Mouse (Mus musculus) embryonic facial prominence, embryonic 15.5 days (tissue): ENCODE results near the gene Hexb. TPM values are rescaled to one million over a fixed set of nuclear protein-coding genes. Genes with fewer than 3 reads are reported as not detected.

Experiments
- ATAC-seq: fragments of 200-750 bp; cut with Nextera tagmentation; 2 replicates; pipeline ENCODE4 v1.8.0; 2017; ENCODE audit warnings: low read depth, moderate TSS enrichment; ENCODE audit not compliant: insufficient number of reproducible peaks, low FRiP score, low TSS enrichment
- H3K27ac ChIP-seq: fragments of 300-500 bp; sonication (generic); replicated peaks from 2 replicates; pipeline ENCODE4 v1.5.1; 2015; ENCODE audit warnings: mild to moderate bottlenecking, inconsistent platforms
- H3K27me3 ChIP-seq: fragments of 300-500 bp; sonication (generic); 2 replicates; pipeline ENCODE4 v1.6.1; 2015; ENCODE audit warnings: inconsistent platforms
- H3K36me3 ChIP-seq: fragments of 300-500 bp; sonication (generic); 2 replicates; pipeline ENCODE4 v1.6.1; 2015; ENCODE audit warnings: mild to moderate bottlenecking, inconsistent platforms
- H3K4me1 ChIP-seq: fragments of 300-500 bp; sonication (generic); 2 replicates; pipeline ENCODE4 v1.6.1; 2015; ENCODE audit warnings: inconsistent platforms
- H3K4me2 ChIP-seq: fragments of 300-500 bp; sonication (generic); replicated peaks from 2 replicates; pipeline ENCODE4 v1.6.1; 2015; ENCODE audit warnings: mild to moderate bottlenecking, inconsistent platforms
- H3K4me3 ChIP-seq: fragments of 300-500 bp; sonication (generic); replicated peaks from 2 replicates; pipeline ENCODE4 v1.5.1; 2015; ENCODE audit warnings: mild to moderate bottlenecking, inconsistent platforms
- H3K9ac ChIP-seq: fragments of 300-500 bp; sonication (generic); 2 replicates; pipeline ENCODE4 v1.6.1; 2015; ENCODE audit warnings: inconsistent platforms
- H3K9me3 ChIP-seq: fragments of 300-500 bp; sonication (generic); replicated peaks from 2 replicates; pipeline ENCODE4 v1.6.1; 2016; ENCODE audit warnings: inconsistent platforms
- WGBS: fragments of 180-500 bp; shearing (Covaris S2); methylation state at CpG from one replicate; pipeline ENCODE4 v1.1.7; 2015; 5-methylcytosine and 5-hydroxymethylcytosine counted together
- polyA plus RNA-seq: library from polyadenylated mRNA; unstranded; fragments of >200 nt; fragmentation: Nextera tagmentation; extraction: Ambion mirVana; gene quantifications from 2 replicates; pipeline ENCODE4 v1.2.1, GENCODE M21; 2015

Hexb gene
- polyA plus RNA-seq, 1 experiment from 2014 or later: 49.6 TPM

DNA sequence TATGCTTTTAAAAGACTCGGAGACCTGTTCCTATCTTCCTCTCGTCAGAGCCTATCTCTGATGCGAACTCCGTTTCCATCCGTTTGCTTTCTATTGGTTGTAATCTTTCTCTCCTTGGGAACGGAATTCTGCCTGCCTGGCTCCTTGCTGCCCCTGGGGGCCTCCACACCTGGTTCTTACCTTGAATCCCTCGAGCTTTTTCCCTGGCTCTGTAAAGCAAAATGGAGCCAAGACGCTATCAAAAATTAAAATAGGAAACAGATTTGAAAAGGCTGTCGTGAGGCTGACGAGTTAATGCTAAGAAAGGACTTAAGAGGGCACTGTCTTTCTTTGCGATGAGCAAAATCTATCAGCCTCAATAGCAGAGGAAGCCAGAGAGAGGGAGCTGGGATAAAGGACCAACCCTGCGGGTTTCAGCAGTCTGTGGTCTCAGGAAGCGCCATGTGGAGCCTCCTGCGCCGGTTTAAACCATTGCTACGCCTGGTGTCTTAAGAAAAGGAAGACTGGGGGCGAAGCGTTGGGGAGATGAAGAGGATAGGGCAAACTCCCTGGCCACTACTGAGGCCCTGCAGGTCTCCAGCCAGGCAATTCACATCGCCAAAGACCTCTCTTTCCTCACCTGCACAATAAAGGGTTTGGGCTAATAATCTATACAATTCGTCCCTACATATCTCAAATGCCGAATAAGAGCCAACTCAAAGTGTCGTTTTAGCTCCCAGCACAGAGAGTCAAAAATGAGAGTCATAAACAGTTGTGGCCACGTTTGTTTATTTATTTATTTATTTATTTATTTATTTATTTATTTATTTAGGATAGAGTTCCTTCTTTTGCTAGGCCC is 41.4 kb upstream of the Hexb start:
- H3K4me3 ChIP-seq: peak overlapping the region; percentile 17; the same call in 1 of the 2 replicates
- peak overlapping the region; percentile 97 for H3K27ac ChIP-seq
- peaks cover 44% of the 10 kb centered on the region for H3K4me1 ChIP-seq
- WGBS: 6% methylated on average over 23 of the region's 23 CpGs
- H3K27me3 ChIP-seq: no peaks in the 10 kb centered on the region
- H3K9ac ChIP-seq: no peak overlapping the region
- ATAC-seq: no peak
- no peaks in the 10 kb centered on the region for H3K36me3 ChIP-seq
- H3K4me2 ChIP-seq: peak overlapping the region; percentile 90
- H3K9me3 ChIP-seq: no peaks in the 10 kb centered on the region

- 67% methylated on average over 16 of the region's 16 CpGs for WGBS
- ATAC-seq: no peak
- peak overlapping the region; percentile 97; the same call in 1 of the 2 replicates for H3K27ac ChIP-seq
These were observed 40.2 kb upstream of the Hexb start for GRCm38 (mm10) chr13:97238181-97238981.

DNA sequence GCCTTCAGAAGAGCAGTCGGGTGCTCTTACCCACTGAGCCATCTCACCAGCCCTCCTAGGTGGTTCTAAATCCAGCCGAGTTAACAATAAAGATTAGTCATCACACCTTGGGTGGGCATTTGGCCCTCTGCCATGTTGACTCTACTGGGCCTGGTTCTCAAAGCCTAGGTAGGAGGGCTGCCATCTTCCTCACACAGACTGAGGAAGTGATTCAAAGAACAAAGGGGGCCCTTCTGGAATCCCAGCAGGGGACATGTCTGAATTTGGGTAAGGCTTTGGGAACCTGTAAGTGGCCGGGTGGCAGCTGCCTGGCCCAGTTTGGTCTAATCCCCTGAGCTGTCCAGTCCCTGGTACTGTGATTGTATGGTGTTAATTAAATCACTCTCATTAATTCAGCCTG is 39.5 kb upstream of the Hexb start:
- H3K4me1 ChIP-seq: peaks cover 34% of the 10 kb centered on the region

More at GRCm38 (mm10) chr13:97238181-97238981, 40.2 kb upstream of the Hexb start:
- H3K4me2 ChIP-seq: no peak overlapping the region
- no peak overlapping the region for H3K9ac ChIP-seq
- no peak overlapping the region for H3K4me3 ChIP-seq
- no peaks in the 10 kb centered on the region for H3K27me3 ChIP-seq
- peaks cover 41% of the 10 kb centered on the region for H3K4me1 ChIP-seq
- H3K9me3 ChIP-seq: no peaks in the 10 kb centered on the region
- no peaks in the 10 kb centered on the region for H3K36me3 ChIP-seq

DNA sequence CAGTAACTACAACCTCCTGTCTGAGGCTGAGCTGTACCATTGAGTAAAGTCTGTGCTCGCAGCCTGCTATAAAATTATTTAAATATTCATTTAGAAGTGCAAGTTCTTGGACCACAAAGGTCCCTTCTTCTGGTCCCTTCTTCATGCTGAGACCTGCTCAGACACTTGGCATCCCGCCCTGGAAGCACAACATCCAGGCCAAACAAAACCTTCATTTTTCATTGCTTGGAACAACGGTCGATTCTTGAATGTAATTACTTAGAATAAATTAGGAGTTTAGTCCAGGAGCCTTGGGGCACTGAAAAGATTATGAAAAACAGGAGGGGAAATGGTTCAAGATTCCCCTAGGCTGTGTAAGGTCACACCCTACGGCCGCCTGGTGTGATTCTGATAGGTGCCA is 37.8 kb upstream of the Hexb start:
- Histone ChIP-seq H3K9me3 (no peaks in the 10 kb centered on the region), H3K4me2 (no peak overlapping the region), H3K27ac (no peak overlapping the region), H3K27me3 (no peaks in the 10 kb centered on the region), H3K9ac (no peak overlapping the region), H3K4me1 (peaks cover 29% of the 10 kb centered on the region), H3K4me3 (no peak overlapping the region), H3K36me3 (no peaks in the 10 kb centered on the region)
- 57% methylated on average over 6 of the region's 6 CpGs for WGBS
- ATAC-seq: no peak

More for the DNA sequence above, 39.5 kb upstream of the Hexb start:
- no peak overlapping the region for H3K4me2 ChIP-seq
- no peak overlapping the region for H3K27ac ChIP-seq
- H3K9ac ChIP-seq: no peak overlapping the region
- H3K9me3 ChIP-seq: no peaks in the 10 kb centered on the region
- WGBS: 59% methylated on average over 3 of the region's 3 CpGs
- no peak for ATAC-seq
- H3K36me3 ChIP-seq: no peaks in the 10 kb centered on the region
- no peak overlapping the region for H3K4me3 ChIP-seq
- no peaks in the 10 kb centered on the region for H3K27me3 ChIP-seq

DNA sequence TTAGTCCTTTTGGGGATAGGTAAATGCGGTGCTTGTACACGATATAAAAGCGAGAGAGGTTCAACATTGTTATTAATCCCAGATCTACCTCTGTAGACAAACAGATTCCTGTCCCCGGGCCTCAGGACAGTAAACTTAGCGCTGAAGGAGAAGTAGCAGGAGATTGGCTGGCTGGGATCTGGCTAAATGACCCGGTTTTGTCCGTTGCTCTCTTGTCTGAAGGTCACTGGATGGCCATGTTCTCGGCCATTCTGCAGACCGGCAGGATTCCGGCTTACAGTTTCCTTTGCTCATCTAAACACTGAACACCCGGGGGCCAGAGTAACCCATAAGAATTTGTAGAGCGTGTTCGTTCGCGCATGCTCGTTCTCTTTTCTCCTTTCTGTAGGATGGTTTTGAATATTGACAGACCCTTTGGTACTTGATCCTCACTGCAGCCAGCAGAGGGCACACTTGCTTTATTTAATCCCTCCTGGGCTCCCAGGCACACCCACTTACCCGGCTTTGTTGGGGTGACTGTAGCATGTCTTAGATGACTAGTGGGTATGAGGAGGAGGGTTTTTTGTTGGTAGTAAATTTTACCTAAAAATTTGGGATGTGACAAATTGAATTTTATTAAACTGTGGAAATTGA is 36.7 kb upstream of the Hexb start:
- Histone ChIP-seq H3K4me3 (peak overlapping the region; percentile 38), H3K4me2 (peak overlapping the region; percentile 58), H3K9me3 (no peaks in the 10 kb centered on the region), H3K36me3 (no peaks in the 10 kb centered on the region), H3K27me3 (no peaks in the 10 kb centered on the region), H3K27ac (peak overlapping the region; percentile 49; the same call in 1 of the 2 replicates), H3K4me1 (peaks cover 24% of the 10 kb centered on the region), H3K9ac (0 out of 2 replicates have a peak overlapping the region, but pooled peaks have one; percentile 21)
- 0 out of 2 replicates have a peak, but pooled peaks have one; percentile 71 for ATAC-seq
- 12% methylated on average over 17 of the region's 17 CpGs for WGBS

DNA sequence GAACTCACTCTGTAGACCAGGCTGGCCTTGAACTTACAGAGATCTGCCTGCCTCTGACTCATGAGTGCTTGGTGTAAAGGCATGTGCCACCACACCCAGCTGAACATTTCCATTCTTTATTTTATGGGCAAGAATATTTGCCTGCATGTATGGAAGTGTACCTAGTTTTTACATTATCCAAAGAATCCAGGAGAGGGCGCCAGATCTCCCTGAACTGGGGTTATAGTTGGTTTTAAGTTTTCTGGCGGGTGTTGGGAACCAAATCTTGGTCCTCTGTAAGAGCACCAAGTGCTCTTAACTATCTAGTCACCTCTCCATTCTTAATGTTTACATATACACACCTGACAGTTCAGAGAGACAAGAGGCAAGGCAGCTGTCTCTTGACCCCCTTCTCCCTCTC is 34.9 kb upstream of the Hexb start:
- no peak overlapping the region for H3K4me3 ChIP-seq
- H3K27me3 ChIP-seq: no peaks in the 10 kb centered on the region
- H3K4me2 ChIP-seq: no peak overlapping the region
- H3K36me3 ChIP-seq: no peaks in the 10 kb centered on the region
- no peak overlapping the region for H3K9ac ChIP-seq
- H3K27ac ChIP-seq: no peak overlapping the region; the same call in 1 of the 2 replicates
- H3K4me1 ChIP-seq: peaks cover 13% of the 10 kb centered on the region
- ATAC-seq: no peak
- no peaks in the 10 kb centered on the region for H3K9me3 ChIP-seq
- 85% methylated on average over 2 of the region's 2 CpGs for WGBS

DNA sequence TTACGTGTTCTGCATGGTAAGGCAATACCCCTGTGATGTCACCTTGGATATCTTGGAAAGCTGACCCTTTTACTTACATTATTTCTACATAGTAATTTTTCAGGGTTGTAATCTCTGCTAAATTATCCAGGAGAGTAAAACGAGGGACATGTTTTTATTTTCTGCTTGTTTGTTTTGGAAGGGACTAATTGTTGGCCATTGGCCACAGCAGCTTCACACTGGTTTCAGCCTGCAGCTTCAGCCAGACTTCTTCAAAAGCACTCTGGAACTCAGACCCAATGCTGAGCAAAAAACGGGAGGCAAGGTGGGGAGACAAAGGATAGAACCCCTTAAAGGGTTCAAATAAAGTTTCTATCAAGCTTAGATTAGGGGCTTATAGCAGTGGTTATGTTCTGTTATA is 31.9 kb upstream of the Hexb start:
- WGBS: 49% methylated on average over 3 of the region's 3 CpGs
- 0 out of 2 replicates have a peak, but pooled peaks cover 4% of the 10 kb centered on the region for H3K9me3 ChIP-seq
- no peak overlapping the region for H3K4me2 ChIP-seq
- no peak for ATAC-seq
- H3K27me3 ChIP-seq: no peaks in the 10 kb centered on the region
- H3K36me3 ChIP-seq: no peaks in the 10 kb centered on the region
- H3K9ac ChIP-seq: no peak overlapping the region
- H3K4me3 ChIP-seq: no peak overlapping the region
- no peak overlapping the region for H3K27ac ChIP-seq
- peaks cover 13% of the 10 kb centered on the region for H3K4me1 ChIP-seq

GRCm38 (mm10) chr13:97227795-97228194 is 29.6 kb upstream of the Hexb start:
- Histone ChIP-seq H3K9me3 (0 out of 2 replicates have a peak, but pooled peaks cover 4% of the 10 kb centered on the region), H3K4me2 (no peak overlapping the region), H3K4me1 (no peaks in the 10 kb centered on the region), H3K27me3 (no peaks in the 10 kb centered on the region), H3K36me3 (no peaks in the 10 kb centered on the region), H3K9ac (no peak overlapping the region), H3K27ac (no peak overlapping the region), H3K4me3 (no peak overlapping the region)
- no peak; the same call in 1 of the 2 replicates for ATAC-seq
- WGBS: 91% methylated on average over 3 of the region's 3 CpGs

DNA sequence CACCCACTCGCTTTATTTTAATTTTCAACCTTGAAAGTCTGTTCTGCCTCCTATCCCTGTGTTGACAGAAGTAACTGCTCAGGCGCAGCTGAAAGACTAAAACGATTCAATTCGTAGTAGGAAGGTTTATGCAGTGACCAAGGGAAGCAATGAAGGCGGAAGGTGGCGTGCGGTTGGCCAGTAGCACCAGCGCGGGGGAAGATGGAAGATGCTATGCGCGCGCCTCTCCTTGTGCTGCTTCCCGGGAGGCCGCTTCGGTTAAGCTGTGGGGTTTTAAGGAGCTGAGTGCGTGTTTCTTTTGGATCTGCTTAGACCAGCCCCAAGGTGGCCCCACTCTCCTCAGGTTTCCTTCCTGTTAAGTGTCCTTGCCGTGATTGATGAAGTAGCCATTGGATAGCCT is 27.0 kb upstream of the Hexb start:
- Histone ChIP-seq H3K27ac (no peak overlapping the region), H3K4me1 (no peaks in the 10 kb centered on the region), H3K4me2 (no peak overlapping the region), H3K4me3 (no peak overlapping the region), H3K36me3 (no peaks in the 10 kb centered on the region), H3K9ac (no peak overlapping the region), H3K9me3 (0 out of 2 replicates have a peak, but pooled peaks cover 4% of the 10 kb centered on the region), H3K27me3 (no peaks in the 10 kb centered on the region)
- 67% methylated on average over 17 of the region's 17 CpGs for WGBS
- no peak for ATAC-seq

- H3K27me3 ChIP-seq: no peaks in the 10 kb centered on the region
- no peak overlapping the region for H3K9ac ChIP-seq
- no peaks in the 10 kb centered on the region for H3K4me1 ChIP-seq
- H3K36me3 ChIP-seq: no peaks in the 10 kb centered on the region
- no peak overlapping the region for H3K4me3 ChIP-seq
- no peak overlapping the region for H3K4me2 ChIP-seq
- WGBS: 72% methylated on average over 10 of the region's 10 CpGs
- ATAC-seq: no peak
- H3K27ac ChIP-seq: no peak overlapping the region
- H3K9me3 ChIP-seq: 0 out of 2 replicates have a peak, but pooled peaks cover 4% of the 10 kb centered on the region
These were observed 26.3 kb upstream of the Hexb start for GRCm38 (mm10) chr13:97224341-97224982.
